Mouse (Mus musculus): Measurements from ENCODE around the gene Nhsl1. TPM values are rescaled to one million over a fixed set of nuclear protein-coding genes. Genes with fewer than 3 reads are reported as not detected.
A peak's percentile ranks its signal among the peaks of the same experiment; 100 is the strongest.

Nhsl1 gene
- total RNA-seq, 2 experiments from 2014 or later = 4.0 to 4.3 TPM

DNA sequence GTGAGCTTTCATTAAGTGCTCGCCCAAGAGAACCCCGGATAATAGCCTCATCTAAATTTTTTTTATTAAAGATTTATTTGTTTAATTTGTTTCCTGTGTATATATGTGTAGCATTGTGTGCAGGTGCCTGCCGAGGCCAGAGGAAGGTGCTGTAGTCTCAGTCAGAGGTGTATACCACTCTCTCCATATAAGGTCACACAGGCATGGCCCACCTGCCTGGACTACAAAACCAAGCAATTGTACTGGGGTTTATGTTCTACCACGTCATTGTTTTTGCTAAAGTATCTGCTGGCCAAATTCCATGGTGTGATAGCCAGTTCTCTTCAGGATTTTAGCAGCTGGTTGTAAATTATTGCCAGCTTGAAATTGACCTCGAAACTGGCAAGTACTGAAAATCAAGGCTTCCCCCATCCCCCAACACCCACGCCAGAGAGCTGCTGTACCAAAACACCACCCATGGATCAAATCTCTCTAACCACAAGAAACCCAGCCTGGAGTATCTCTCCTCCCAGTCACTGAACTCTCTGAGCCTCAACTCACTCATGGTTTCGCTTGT lies 81.4 kb downstream of the Nhsl1 start:
- peak in 1 of 2 experiments; percentile 19 for DNase-seq

DNA sequence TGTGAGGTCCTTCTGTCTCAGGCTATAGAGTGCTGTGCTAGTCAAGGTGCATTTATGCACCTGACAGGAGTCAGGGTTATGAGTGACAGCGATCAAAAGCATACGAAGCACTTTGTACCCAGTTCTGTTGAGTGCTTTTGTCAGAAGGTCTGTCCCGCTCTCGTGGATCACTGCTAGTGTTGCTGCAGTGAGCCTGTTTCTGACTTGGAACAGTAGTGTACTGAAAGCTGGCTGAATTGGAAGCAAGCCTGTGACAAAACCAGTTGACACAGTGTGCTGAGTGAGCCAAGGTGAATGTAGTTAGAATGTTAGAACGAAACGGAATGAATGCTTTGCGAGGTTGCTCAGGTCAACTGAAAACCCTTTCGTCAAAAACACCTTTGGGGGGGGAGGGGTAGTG lies 82.2 kb downstream of the Nhsl1 start:
- no peak for DNase-seq

DNA sequence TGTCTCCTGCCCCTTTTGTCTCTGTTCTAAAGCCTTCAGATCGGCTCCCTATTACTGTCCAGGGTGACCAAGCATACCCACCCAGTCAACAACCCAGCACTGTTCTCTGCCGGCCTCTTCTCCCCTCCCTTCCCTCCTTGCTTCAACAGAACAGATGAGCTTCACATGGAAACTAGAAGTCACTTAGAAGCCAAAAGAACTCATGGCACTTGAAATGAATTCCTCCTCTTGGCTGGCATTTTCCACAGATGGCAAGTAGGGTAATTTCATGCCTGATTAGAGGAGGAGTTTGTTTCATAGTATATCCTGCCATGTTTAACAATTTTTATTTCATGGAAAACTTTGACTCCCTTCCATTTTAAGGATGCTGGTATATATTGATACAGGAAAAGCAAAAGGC lies 85.2 kb downstream of the Nhsl1 start:
- no peak for DNase-seq

DNA sequence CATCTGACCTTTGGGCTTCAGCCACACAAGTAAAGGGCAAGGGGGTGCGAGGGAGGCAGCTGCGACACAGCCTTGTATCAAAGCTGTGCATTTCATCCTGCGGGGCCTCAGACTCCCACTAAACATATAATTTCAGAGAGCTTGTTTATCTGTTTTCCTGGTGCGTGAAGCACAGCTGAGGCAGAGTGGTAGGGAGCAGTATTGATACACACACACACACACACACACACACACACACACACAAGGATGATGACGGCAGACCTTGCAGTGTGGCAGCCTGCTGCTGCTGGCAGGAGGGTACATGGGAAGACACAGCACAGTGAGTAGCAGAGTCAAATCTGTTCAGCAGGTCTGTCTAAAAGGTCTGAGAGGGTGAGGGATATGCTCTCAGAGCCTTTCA lies 85.9 kb downstream of the Nhsl1 start:
- no peak for DNase-seq

DNA sequence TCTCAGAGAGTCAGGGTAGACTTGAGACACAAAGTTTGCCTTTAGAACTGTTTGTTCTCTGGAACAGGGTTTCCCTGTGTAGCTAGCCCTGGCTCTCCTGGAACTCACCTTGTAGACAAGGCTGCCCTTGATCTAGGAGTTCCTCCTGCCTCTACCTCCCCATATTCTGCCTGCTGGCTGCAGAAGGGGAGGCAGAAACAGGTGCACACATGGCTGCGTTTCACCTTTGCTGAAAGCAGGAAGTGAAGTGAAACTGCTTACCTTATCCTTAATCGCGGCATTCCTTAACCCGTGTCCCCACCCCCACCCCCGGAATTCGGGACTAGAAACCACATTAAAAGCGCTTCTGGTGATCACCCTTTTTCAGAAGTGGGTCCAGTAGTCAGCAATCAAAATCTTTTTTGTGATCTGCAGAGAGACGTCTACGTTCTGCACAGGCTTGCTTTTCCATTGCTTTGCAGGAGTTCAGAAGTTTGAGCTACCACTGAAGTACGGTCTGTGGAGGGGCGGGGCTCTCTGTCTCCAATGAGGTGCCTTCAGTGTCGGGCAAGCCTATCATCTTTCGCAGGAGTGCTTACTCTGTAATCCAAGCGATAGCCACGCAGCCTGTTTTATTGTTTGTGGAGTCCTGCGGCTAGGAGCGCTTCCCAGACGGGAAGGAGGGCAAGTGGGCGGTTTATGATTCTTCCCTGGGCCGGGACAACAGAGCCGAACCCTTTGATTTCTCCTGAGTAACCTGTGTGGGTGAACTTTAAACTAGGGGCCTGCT lies 88.5 kb downstream of the Nhsl1 start:
- DNase-seq = peak; percentile 86 to 88

DNA sequence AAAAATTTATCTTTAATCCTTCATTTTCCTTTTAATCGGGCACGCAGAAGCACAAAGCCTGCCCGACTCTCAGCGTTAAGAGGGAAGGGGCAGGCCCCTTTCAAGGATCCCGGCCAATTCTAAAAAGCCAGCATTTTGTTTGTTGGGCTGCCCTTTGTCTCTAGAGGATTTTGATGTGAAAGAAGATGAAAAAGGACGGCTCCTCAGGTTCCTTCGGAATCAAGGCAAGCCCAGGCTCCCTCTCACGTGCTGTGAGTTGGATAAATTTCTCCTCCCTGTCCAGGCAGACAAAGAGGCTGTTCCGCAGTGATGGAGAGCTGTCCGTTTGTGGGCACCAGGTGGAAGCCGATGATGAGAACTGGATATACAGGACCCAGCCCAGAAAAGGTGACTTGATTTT lies 89.3 kb downstream of the Nhsl1 start:
- DNase-seq = no peak

DNA sequence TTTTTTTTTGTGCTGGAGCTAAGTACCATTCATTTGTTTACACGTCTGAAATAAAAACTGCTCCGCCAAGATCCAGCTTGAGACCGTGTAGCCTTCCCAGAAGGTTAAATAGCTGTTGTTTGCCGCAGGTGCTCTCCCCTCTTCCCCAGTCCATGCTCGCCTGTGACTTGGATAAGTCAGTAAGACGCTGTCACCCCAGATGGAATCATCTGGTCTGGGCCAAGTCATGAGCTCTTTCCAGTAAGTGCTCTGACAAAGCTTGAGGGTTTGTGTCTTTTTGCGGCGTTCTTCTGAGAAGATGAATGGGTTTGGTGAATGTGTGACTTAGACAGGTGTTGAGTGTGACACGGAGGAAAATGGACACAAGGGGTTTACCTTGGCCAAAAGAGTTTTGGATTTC lies 89.8 kb downstream of the Nhsl1 start:
- DNase-seq = no peak

DNA sequence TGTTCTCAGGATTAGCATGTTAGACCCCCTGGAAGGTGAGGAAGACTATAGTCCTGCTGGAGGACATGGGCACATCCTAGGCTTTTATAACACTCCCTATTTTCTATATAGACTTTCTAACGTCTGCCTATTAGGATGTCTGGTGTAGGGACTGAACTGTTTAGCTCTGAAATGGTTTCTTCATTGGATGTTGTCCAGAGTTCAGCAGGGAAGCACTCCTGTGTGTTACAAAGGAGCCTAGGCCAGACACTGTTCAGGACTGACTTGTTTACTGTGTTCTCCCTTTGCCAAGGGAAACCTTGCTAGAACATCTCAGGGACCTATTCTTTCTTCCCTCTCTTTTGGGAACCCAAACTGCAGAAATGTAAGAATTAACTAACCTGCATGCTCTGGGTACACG lies 90.3 kb downstream of the Nhsl1 start:
- no peak for DNase-seq

DNA sequence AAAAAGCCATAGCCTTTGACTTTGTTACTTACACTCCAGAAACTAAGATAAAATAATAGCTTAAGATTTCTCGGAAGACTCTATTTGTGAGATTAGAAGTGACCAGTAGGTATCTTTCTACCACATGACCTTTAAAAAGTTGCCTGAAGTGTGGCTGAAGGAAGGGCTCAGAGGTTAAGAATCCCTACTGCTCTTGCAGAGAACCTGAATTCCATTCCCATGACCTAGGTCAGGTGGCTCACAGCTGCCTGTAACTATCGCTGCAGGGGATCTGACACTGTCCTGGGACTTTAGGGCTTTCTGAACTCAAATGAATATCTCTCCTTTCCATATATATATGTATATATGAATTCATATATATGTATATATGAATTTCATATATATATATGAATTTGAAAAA lies 92.5 kb downstream of the Nhsl1 start:
- DNase-seq = no peak

DNA sequence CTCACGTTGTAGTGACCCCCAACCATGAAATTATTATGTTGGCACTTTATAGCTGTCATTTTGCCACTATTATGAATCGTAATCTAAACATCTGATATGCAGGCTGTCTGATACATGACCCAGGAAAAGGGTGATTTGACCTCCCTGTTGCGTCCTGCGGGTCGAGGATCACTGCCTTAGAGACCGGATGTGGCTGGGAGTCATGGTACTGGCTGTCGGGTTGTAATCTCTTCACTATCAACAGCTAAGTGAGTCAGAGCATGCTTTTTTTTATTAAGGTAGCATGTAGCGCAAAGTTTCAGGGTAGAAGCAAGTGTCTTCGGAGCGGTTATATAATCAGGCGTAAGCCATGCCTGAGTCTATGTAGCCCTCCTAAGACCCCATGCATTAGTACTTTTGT lies 97.2 kb downstream of the Nhsl1 start:
- DNase-seq = no peak

DNA sequence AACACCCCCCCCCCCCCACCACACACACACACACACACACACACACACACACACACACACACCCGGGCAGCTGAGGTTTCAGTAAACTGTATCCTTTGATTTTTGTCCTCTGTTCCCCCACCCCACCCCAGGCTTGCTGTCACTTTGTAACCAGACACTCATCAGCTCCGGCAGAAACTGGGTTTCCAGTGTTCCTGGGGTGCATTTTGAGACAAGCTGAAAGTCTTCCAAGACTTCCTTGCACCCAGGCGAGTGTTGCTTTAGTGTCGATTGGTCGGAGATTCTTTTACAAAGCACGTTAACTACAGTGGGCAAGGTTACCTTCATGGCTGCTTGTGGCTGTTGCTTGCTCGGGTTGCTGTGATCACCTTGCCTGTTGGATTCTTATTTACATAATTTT lies 99.4 kb downstream of the Nhsl1 start:
- no peak for DNase-seq

DNA sequence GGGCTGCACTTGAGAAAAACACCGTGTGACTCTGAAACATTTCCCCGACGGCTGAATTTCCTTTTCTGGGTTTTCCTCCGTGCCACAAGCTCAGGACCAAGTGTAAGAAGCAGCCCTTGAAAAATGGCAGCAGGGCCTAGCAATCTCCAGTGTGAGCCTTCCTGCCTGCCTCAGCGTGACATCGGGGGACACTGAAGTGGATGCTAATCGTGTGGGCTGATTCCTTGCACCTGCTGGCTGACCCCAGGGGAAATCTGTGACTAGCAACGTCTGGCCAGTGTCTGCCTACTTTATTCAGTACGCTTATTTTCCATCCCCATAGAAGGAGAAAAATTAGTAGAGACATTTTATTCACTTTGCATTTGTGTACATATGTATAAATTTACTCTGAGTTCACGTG lies 100.7 kb downstream of the Nhsl1 start:
- no peak for DNase-seq

DNA sequence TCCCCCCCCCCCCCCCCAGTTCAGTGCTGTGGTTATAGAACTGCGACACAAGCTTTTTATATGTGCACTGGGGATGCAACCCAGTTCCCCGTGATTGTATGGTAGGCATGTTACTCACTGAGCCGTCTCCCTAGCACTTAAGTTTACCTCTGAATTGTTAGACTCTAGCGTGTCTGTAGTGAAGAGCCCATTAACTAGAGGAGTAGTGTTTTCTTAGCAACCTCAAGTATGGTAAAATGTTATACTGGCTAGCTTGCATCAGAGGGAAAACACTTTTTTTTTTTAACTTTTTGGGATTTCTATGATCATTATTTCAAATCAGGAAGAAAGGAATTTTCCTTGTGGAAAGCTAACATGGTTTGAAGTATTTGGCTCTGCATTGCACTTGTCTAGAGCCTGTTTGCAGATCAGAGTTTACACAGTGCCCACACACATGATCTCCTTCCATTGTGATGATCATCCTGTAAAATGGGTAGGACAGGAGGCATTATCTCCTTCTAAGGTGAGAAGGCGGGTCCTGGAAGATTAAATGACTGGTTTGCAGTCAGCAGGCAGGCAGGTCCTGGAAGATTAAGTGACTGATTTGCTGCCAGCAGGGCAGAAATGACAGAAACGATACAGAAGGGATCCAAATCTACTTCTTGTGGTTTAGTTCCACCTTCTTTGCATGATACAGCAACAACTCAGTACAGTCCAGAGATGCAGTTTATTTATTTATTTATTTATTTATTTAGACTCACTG lies 101.6 kb downstream of the Nhsl1 start:
- no peak for DNase-seq

DNA sequence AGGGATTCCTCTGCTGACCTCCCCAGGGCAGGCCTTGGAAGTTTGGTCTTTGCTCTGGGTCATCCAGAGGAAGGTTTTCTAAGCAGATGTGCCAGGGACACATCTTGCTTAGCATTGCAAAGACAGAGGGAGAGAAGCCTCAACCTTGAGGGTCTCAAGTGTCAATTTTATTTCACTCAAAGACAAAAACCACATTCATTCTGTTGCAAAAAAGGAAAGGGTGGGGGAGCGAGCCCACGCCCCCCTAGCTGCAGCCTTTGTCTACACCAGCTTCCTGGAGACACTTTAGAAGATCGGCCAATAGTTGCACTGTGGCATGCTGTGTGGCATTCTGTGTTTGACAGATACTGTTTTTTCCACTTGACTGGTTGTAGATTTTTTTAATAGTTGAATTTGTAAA lies 104.2 kb downstream of the Nhsl1 start:
- DNase-seq = no peak

DNA sequence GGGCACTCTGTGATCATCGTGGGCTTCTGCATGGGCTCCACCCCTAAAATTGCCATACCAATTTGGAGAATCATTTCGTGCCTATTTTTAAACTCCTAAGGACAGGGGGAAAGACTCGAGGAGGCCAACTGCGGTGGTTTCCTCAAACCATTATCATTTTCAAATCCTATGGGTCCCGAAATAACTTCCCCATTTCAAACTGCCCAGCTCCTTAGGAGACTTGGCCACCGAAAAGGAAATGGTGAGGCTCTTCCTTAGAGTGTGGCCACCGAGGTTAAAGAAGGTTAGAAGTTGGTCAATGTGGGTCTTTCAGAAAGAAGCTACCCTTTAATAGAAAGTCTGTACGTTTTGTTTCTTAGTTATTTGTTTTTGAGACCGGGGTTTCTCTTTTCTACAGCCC lies 104.8 kb downstream of the Nhsl1 start:
- no peak for DNase-seq

DNA sequence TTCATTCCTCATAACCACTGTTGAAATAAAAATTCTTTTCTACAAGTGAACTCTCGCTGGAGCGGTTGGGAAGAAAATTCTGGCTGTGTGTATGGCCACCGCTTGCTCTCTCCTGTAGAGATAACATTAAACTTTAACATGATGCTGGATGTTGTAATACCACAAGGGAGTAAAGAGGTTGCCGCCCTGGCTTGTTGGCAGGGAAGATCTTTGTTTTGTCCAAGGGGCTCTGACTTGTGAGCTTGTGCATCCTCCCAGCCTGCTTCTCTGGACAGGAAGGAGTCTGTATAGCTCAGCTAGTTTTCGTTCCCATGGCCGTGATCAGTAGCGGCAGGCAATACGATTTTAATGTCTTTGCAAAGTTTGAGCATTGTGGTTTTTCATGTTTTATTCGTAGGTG lies 109.1 kb downstream of the Nhsl1 start:
- DNase-seq = no peak

DNA sequence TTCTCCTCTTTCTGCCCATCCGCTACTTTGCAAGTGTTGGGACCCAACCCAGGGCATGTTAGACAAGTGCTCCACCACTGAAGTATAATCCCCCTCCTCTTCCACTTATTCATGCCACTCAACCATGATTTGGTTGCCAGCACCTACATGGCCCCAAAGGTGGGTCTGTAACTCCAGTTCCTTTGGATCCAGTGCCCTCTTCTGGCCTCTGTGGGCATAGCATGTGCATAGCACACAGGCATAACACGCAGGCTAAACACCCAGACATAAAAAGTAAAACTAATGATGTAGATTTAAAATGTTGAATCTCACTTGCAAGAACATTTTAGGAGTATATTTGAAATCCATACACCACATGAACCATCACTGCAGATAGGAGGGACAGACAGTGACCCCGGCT lies 110.7 kb downstream of the Nhsl1 start:
- DNase-seq = no peak

DNA sequence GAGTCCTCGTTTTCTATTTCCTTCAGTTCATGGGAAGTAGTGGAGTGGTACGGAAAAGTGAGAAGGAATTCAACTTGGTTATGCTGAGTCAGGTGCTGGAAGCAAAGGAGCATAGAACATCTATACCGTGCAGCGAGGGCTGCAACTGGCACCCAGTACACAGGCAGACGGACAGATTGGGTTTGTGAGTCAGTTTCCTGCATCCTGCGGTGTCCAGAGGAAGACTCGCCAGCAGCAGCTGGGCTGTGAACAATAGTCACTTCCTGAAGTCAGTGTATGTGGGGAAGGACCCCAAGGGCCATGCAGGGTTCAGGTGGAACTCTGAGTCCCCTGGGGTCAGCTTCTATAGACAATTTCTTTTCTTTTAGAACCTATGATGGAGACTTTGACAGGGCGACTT lies 111.4 kb downstream of the Nhsl1 start:
- DNase-seq = peak; percentile 4 to 10

DNA sequence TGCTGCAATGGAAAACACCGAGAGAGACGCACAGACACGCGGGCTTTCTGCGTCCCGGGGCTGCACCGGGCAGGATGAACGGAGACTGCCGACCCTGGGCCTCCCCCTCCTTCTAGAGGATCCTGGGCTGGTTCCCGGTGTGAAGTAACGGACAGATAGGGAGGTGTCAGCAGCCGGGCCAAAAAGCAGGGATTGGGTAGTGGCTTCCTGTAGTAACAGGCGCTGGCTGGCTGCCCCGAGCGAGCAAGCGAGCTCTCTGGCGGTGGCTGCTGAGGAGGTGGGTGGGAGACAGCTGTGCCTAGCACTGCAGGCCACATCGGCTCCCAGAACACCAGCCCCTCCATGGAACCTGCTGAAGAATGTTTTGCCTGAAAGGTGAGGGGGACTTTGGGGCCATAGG lies 112.2 kb downstream of the Nhsl1 start:
- peak; percentile 77 to 83 for DNase-seq

DNA sequence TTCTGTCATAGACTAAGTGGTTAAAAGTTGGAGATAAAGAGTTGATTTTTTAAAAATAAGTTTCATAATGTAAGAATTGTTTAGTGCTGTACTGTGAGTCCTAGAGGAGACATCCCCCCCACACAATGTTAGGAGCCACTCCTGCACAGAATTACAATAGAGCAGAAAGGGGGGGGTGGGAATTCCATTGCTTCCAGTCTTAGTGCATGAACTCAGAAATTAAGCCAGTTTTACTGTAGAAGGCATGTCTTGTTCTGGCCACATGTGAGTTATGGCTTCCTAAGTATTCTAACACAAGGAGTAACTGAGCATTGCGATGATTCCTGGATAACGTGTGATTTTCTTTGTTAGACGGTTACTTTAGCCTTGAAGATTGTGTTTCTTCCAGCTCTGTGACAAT lies 112.8 kb downstream of the Nhsl1 start:
- no peak for DNase-seq

DNA sequence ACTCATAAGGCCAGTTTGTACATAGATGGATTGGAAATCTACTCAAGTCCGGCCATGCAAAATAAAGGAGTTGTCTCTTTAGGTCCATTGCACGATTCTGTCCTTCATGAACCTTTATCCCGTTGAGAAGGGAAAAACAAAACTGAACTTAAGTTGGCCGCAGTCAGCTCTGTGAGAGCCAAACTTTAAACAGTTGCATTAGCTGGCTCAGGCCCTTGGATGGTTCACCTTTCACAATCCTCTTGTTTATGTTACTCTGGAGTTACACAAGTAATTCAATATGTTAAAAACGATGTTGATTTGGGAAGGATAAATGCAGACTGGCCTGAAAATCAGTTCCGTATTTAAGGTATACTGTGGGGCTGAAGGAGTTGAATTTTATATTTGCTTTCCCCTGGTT lies 116.7 kb downstream of the Nhsl1 start:
- DNase-seq = no peak

DNA sequence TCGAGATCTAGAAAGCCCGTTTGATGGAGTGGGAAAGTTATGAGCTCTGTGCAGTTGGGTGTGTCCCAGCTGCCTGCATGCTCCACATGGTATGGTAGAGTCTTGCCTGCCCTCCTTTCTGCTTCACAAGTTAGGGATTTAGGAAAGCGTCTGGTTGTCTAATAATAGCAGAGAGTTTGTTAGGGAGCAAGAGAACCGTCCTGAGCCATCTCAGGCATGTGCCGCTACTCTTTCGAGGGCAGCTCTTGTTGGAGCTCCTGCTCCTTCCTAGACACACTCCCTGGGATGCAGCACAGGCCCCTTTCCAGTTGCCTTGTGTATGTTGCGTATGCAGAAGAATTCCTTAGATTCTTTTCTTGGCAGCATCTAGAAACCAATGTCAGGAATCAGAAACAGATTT lies 117.2 kb downstream of the Nhsl1 start:
- DNase-seq = no peak

DNA sequence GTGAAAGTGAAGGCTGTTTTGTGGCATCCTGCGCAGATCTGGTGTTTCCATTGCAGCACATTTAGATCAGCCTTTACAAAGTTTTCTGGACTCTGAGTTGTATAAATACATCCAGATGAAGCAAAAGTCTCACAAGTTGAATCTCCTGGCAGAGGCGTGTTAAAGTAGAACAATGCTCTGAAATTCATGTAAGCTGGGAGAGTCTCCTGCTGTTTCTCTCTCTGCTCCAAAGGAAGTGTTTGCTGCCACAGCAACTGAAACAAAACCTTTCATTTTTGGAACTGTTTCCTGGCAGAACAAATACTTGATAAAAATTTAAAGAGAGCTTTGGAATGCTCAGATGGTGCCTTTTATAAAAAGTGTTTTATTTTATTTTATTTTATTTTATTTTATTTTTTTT lies 118.8 kb downstream of the Nhsl1 start:
- DNase-seq = no peak
